Mouse (Mus musculus): Measurements from ENCODE around the gene Glyatl3.

Gene Glyatl3

DNA sequence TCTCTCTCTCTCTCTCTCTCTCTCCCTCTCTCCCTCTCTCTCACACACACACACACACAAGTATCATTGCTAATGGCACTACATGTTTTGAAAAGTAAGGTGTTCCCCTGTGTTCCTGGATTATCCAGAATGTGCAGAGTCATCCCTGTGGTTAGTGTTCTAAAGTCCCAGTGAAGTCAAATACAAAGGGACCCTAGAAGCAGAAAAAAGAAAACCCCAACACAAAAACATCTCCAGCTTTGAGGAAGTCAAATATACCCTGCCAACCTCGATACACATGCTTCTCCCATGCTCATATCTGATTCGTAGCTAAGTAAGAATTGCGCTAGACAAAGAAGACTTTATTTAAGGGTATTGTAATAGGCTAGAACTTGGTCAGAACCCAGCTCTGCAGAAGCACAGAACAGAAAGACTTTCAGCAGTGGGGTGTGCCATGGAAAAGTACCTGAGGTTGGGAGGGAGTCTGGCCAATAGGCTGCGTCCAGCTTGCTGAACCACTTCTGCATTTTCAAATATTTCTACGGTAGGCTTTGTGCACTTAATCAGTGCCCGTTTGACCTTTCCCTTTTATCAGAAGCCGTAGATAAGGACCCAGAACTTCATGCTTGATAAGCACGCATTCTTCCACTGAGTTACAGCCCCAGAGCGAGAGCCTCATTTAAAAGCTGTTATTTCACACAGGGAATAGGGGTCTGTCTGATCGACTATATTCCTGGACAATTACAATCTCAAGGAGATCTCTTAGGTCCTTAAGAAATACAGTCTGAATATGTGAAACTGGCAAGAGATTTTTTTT lies 45.0 kb downstream of the Glyatl3 start:
- DNase-seq (ENCODE audit: low spot score in 2 of 2) = no peak

DNA sequence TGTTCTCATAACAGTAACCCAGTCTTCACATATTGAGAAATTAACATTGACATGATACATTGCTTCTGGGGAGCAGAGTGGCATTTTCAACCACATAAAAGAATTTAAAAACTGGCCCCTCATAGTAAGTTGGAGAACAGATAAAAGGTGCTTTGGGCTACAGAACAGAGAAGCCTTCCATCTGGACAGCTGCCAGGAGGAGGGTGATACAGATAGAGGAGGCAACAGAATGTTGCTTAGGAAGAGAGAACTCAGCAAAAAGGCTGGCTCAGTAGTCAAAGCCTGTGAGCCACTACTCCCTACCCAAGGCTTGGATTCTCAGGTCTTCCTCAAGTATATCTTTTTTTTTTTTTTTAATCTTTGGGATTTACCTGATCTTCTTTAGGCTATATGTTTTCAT lies 59.1 kb downstream of the Glyatl3 start:
- DNase-seq (ENCODE audit: low spot score in 2 of 2) = no peak
